ENCODE assay signal across 24 mouse cellular contexts in the genomic region with DNA sequence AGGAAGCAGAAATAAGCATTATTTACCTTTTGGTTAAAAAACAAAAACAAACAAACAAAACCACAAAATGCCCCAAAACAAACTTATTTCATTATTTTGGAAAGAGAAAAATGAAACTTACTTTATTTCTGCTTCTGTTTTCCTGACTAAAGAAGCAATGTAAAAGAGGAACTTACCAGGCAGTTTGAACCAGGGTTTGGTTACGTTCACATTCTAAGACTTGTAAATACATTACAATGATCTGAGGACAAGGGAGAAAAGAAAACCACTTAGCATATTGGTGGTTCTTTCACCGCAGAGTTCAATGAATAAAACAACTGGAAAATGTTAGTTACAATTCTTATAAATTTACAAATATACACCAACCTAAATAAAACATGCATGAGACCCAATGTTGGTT.
"Had no signal": no experiment of that assay in that cellular context is flagged by ENCODE, and none has a peak within 500 bp of the region (broad histone marks: within the 10 kb centered on the region; RNA-seq: fewer than 3 reads in every experiment).

No protein-coding gene starts in this region.

- H3K27ac ChIP-seq: intestine, embryonic 15.5 days; layer of hippocampus, adult 2 months; limb, embryonic 12.5 days; limb, embryonic 15.5 days; liver, embryonic 14.5 days; midbrain, embryonic 10.5 days; neural tube, embryonic 12.5 days had no signal

- DNase-seq: kidney, adult 11 months; kidney, adult 8-10 months; kidney, postnatal 25 days; layer of hippocampus, adult 9-11 months; left cerebral cortex, postnatal 4 days; liver, postnatal 0 days; lung, embryonic 14.5 days; lung, postnatal 36 days; midbrain, embryonic 14.5 days; retina, postnatal 1 day; right cerebral cortex, postnatal 25 days; spleen, adult 18-20 months; thymus, adult 18-20 months; thymus, postnatal 25 days had no signal

- H3K4me2 ChIP-seq: intestine, embryonic 15.5 days; limb, embryonic 12.5 days; limb, embryonic 15.5 days; liver, embryonic 11.5 days; lung, embryonic 14.5 days; neural tube, embryonic 12.5 days had no signal

- H3K27me3 ChIP-seq: intestine, embryonic 15.5 days; limb, embryonic 12.5 days; limb, embryonic 15.5 days; megakaryocyte, embryonic 14.5 days; neural tube, embryonic 12.5 days had no signal

- H3K9me3 ChIP-seq: intestine, embryonic 15.5 days; limb, embryonic 12.5 days; limb, embryonic 15.5 days; megakaryocyte, embryonic 14.5 days; midbrain, embryonic 10.5 days; neural tube, embryonic 12.5 days had no signal

- H3K4me3 ChIP-seq: intestine, embryonic 15.5 days; layer of hippocampus, adult 2 months; limb, embryonic 12.5 days; limb, embryonic 15.5 days; megakaryocyte, embryonic 14.5 days; midbrain, embryonic 10.5 days; neural tube, embryonic 12.5 days had no signal

- ATAC-seq: intestine, embryonic 15.5 days; lung, postnatal 0 days had no signal

- H3K9ac ChIP-seq: intestine, embryonic 15.5 days; limb, embryonic 12.5 days; limb, embryonic 15.5 days; liver, embryonic 14.5 days; liver, postnatal 0 days; lung, embryonic 14.5 days; neural tube, embryonic 12.5 days had no signal
